Mouse (Mus musculus) Patski (cell line): Measurements from ENCODE around the gene Celf1. TPM values are rescaled to one million over a fixed set of nuclear protein-coding genes. Genes with fewer than 3 reads are reported as not detected.
"Not testable (repeated sequence)": the region's sequence is repeated elsewhere in the genome, so short reads cannot be mapped to it uniquely, and the experiment has no call there.

Experiments
- ATAC-seq: fragments of 100-300 bp; one replicate; pipeline ENCODE4 v1.8.0; 2021
- CTCF ChIA-PET: fragments of 350-600 bp; sonication (Branson Sonifier 250); formaldehyde crosslinking; loops from one replicate; lab custom pipeline; 2022; ENCODE audit warnings: inconsistent platforms; lab: Charles Lee
- POLR2A ChIA-PET: fragments of 350-600 bp; sonication (Branson Sonifier 250); formaldehyde crosslinking; loops from one replicate; lab custom pipeline; 2022; ENCODE audit warnings: antibody characterized with exemption, inconsistent platforms; lab: Charles Lee
- DNase-seq: peaks from one replicate; pipeline ENCODE4 v3.0.0-alpha.2; 2011; ENCODE audit warnings: low read depth, low spot score
- H3K27me3 ChIP-seq: fragments of 371-371 bp; one replicate; pipeline ENCODE4 v1.5.1; 2021
- CTCF ChIP-seq: fragments of 100-300 bp; IDR thresholded peaks from one replicate; pipeline ENCODE4 v1.5.1; 2021
- in situ Hi-C: fragments of 300-500 bp; cut with MboI; formaldehyde crosslinking; loops from 3 replicates; pipeline ENCODE4 v1.11.1; 2018; ENCODE audit warnings: low pct_unique_long_range_greater_than_20kb, mixed read lengths
- polyA plus RNA-seq: library from polyadenylated mRNA; unstranded; gene quantifications from one replicate; pipeline ENCODE4 v1.2.3, GENCODE M21; 2021

The Celf1 gene
- polyA plus RNA-seq, 1 experiment from 2014 or later: 92.9 TPM

GRCm38 (mm10) chr2:91033000-91033399 is 92.8 kb downstream of the Celf1 start:
- CTCF ChIA-PET: interaction anchor here (0.9 to 3.4 kb wide), 5 partner anchors 10 to 166 kb away, joined by 3 to 15 read pairs (median 4); no protein-coding TSS in a partner anchor
- POLR2A ChIA-PET: no interaction called here
- in situ Hi-C loops: no loop called here
- DNase-seq (no peak), ATAC-seq (no peak)
- TF ChIP-seq CTCF: no peak
- no peaks in the 10 kb centered on the region for H3K27me3 ChIP-seq

GRCm38 (mm10) chr2:91035385-91035784 is 95.2 kb downstream of the Celf1 start, which contains the start of gene Rapsn:
Gene Rapsn (plus strand): TSS chr2:91035620.
- ChIA-PET POLR2A (interaction anchor here (0.6 kb wide), 1 partner anchor 17 kb away, joined by 3 read pairs; no protein-coding TSS in a partner anchor), CTCF (interaction anchor here (0.9 to 1.5 kb wide), 2 partner anchors 10 to 17 kb away, joined by 3 to 4 read pairs; no protein-coding TSS in a partner anchor)
- ATAC-seq (no peak), DNase-seq (no peak)
- no peaks in the 10 kb centered on the region for H3K27me3 ChIP-seq
- no peak for TF ChIP-seq CTCF
- in situ Hi-C loops: no loop called here

- ChIA-PET CTCF (interaction anchor here (0.7 to 3.9 kb wide), 6 partner anchors 9 to 175 kb away, joined by 3 to 15 read pairs (median 4); partner anchors contain the start of gene Psmc3), POLR2A (interaction anchor here (0.8 kb wide), 1 partner anchor 9 kb away, joined by 5 read pairs; no protein-coding TSS in a partner anchor)
- in situ Hi-C loops: no loop called here
- DNase-seq: no peak
- no peak for TF ChIP-seq CTCF
- no peak for ATAC-seq
- H3K27me3 ChIP-seq: no peaks in the 10 kb centered on the region
Observed at GRCm38 (mm10) chr2:91041786-91042185, 101.6 kb downstream of the Celf1 start.

- no peak for DNase-seq
- ChIA-PET CTCF (interaction anchor here (0.7 to 3.9 kb wide), 5 partner anchors 10 to 176 kb away, joined by 3 to 15 read pairs (median 5); partner anchors contain the start of gene Psmc3), POLR2A (interaction anchor here (0.8 kb wide), 1 partner anchor 8 kb away, joined by 5 read pairs; no protein-coding TSS in a partner anchor)
- ATAC-seq: no peak
- H3K27me3 ChIP-seq: no peaks in the 10 kb centered on the region
- in situ Hi-C loops: no loop called here
- no peak for TF ChIP-seq CTCF
Observed at GRCm38 (mm10) chr2:91042651-91043398, 102.6 kb downstream of the Celf1 start.

GRCm38 (mm10) chr2:91044727-91045126 is 104.5 kb downstream of the Celf1 start:
- ChIA-PET POLR2A (no interaction called here), CTCF (interaction anchor here (0.9 to 3.9 kb wide), 5 partner anchors 9 to 19 kb away, joined by 3 to 15 read pairs (median 3); partner anchors contain the start of gene Rapsn)
- TF ChIP-seq CTCF: no peak
- DNase-seq (no peak), ATAC-seq (no peak)
- in situ Hi-C loops: no loop called here
- H3K27me3 ChIP-seq: no peaks in the 10 kb centered on the region

GRCm38 (mm10) chr2:91045805-91046204 is 105.6 kb downstream of the Celf1 start:
- CTCF ChIA-PET: interaction anchor here (0.9 to 3.9 kb wide), 4 partner anchors 10 to 179 kb away, joined by 3 to 15 read pairs (median 4); partner anchors contain the start of gene Rapsn
- DNase-seq, in situ Hi-C loops, ATAC-seq, POLR2A ChIA-PET, H3K27me3 ChIP-seq: not testable (repeated sequence)

- ChIA-PET POLR2A (interaction anchor here (0.8 to 1.3 kb wide), 3 partner anchors 13 to 133 kb away, joined by 3 to 4 read pairs (median 3); no protein-coding TSS in a partner anchor), CTCF (interaction anchor here (1.0 to 2.4 kb wide), 4 partner anchors 14 to 180 kb away, joined by 3 to 6 read pairs (median 4); no protein-coding TSS in a partner anchor)
- no peak for TF ChIP-seq CTCF
- peak; percentile 58 for ATAC-seq
- H3K27me3 ChIP-seq: no peaks in the 10 kb centered on the region
- DNase-seq: no peak
- in situ Hi-C loops: no loop called here
Observed at GRCm38 (mm10) chr2:91047359-91047758, 107.2 kb downstream of the Celf1 start.

GRCm38 (mm10) chr2:91051917-91052316 is 111.7 kb downstream of the Celf1 start:
- ATAC-seq (no peak), DNase-seq (no peak)
- POLR2A ChIA-PET: no interaction called here
- CTCF ChIA-PET: interaction anchor here (1.0 to 1.6 kb wide), 7 partner anchors 9 to 185 kb away, joined by 3 to 5 read pairs (median 5); no protein-coding TSS in a partner anchor
- H3K27me3 ChIP-seq: no peaks in the 10 kb centered on the region
- TF ChIP-seq CTCF: no peak
- in situ Hi-C loops: no loop called here

GRCm38 (mm10) chr2:91052752-91053151 is 112.6 kb downstream of the Celf1 start:
- CTCF ChIA-PET: interaction anchor here (0.7 to 1.6 kb wide), 10 partner anchors 9 to 186 kb away, joined by 3 to 5 read pairs (median 4); no protein-coding TSS in a partner anchor
- DNase-seq: no peak
- POLR2A ChIA-PET: interaction anchor here (0.7 kb wide), 1 partner anchor 94 kb away, joined by 7 read pairs; no protein-coding TSS in a partner anchor
- no peaks in the 10 kb centered on the region for H3K27me3 ChIP-seq
- in situ Hi-C loops: no loop called here
- ATAC-seq: no peak
- TF ChIP-seq CTCF: no peak
